ENCODE assay signal across 12 mouse cellular contexts in the genomic region with DNA sequence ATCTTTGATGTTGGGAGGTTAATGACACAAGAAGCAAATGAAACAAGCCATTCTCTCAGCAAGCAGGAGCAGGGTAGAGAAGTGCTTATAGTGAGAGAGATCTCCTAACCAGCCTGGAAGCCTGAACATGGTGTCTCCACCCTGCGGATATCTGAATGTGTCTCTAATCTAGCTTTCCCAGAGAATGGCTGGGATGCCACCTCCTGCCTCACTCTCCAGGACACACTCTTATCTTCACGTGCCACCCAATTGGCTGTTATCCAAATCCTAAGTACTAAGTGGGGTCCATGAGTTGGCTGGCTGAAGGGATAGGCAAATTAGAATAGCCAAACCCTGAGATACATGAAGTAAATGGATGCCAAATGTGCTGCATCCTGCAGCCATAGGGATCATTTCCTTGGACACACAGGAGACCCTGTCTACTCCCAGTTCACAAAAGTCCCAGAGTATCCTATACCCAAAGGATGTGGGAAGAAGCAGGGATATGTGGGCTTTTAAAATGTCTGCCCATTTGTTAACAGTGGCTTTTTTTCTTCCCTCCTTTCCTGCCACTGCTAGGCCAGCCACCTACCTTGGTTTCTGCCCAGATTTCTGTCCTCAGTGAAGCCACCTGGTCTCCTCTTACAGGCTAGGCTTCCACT. TPM values are rescaled to one million over a fixed set of nuclear protein-coding genes. Genes with fewer than 3 reads are reported as not detected.
DNase-seq lines count a peak whose midpoint lies in the region; ATAC-seq and TF ChIP-seq lines count a peak whose summit lies in the region.
"Had no signal": no experiment of that assay in that cellular context is flagged by ENCODE, and none has a peak within 500 bp of the region (broad histone marks: within the 10 kb centered on the region; RNA-seq: fewer than 3 reads in every experiment).

No protein-coding gene starts in this region.

- H3K4me1 ChIP-seq in forebrain, embryonic 12.5 days, result no peaks in the 10 kb centered on the region
- no peaks in the 10 kb centered on the region for H3K4me1 ChIP-seq in forebrain, postnatal 0 days (ENCODE audit: insufficient read depth)
- peaks cover 6% of the 10 kb centered on the region for H3K4me1 ChIP-seq in lung, embryonic 15.5 days
- peaks cover 3% of the 10 kb centered on the region; the same call in 1 of the 2 replicates for H3K4me1 ChIP-seq in lung, adult 2 months (ENCODE audit: control insufficient read depth, insufficient read depth, low read length)
- no peaks in the 10 kb centered on the region for H3K4me1 ChIP-seq in stomach, embryonic 14.5 days (ENCODE audit: control insufficient read depth, insufficient read depth, low read length)

- peak overlapping the region; percentile 13; the same call in 1 of the 2 replicates for H3K27ac ChIP-seq in forebrain, embryonic 12.5 days
- H3K27ac ChIP-seq in forebrain, postnatal 0 days (ENCODE audit: low read depth, low read length), result no peak overlapping the region
- 0 out of 2 replicates have a peak overlapping the region, but pooled peaks have one; percentile 59 for H3K27ac ChIP-seq in lung, embryonic 15.5 days
- no peak overlapping the region for H3K27ac ChIP-seq in stomach, embryonic 14.5 days (ENCODE audit: low read length)
- H3K27ac ChIP-seq: forebrain, embryonic 10.5 days; hindbrain, embryonic 15.5 days had no signal

- no peak for TF ChIP-seq POLR2A in lung, adult 2 months (IDR thresholded peaks at IDR 0.05; ENCODE audit: borderline replicate concordance, extremely low read depth, low read depth, low read length)

- no peak for TF ChIP-seq CTCF in forebrain, postnatal 0 days (IDR thresholded peaks at IDR 0.05; ENCODE audit: low read depth)
- TF ChIP-seq CTCF in lung, adult 2 months (IDR thresholded peaks at IDR 0.05; ENCODE audit: insufficient read depth, low read length), result no peak

- H3K4me3 ChIP-seq in forebrain, embryonic 12.5 days (replicated peaks), result no peak overlapping the region
- no peak overlapping the region for H3K4me3 ChIP-seq in forebrain, postnatal 0 days (ENCODE audit: low read depth, low read length)
- no peak overlapping the region for H3K4me3 ChIP-seq in lung, embryonic 15.5 days
- H3K4me3 ChIP-seq in lung, adult 2 months (replicated peaks; ENCODE audit: extremely low read depth, low read depth, low read length), result no peak overlapping the region
- no peak overlapping the region for H3K4me3 ChIP-seq in stomach, embryonic 14.5 days (ENCODE audit: low read depth, low read length)
- H3K4me3 ChIP-seq: forebrain, embryonic 10.5 days; hindbrain, embryonic 15.5 days; neural tube, embryonic 13.5 days had no signal

- H3K27me3 ChIP-seq in forebrain, embryonic 12.5 days, result no peaks in the 10 kb centered on the region
- H3K27me3 ChIP-seq in forebrain, postnatal 0 days (ENCODE audit: insufficient read depth, low read length), result no peaks in the 10 kb centered on the region
- no peaks in the 10 kb centered on the region for H3K27me3 ChIP-seq in lung, embryonic 15.5 days
- no peaks in the 10 kb centered on the region for H3K27me3 ChIP-seq in stomach, embryonic 14.5 days (ENCODE audit: control insufficient read depth, insufficient read depth, low read length)
- H3K27me3 ChIP-seq: hindbrain, embryonic 15.5 days; neural tube, embryonic 13.5 days had no signal

- no peak for DNase-seq in forebrain, postnatal 0 days
- DNase-seq in lung, adult 2 months, result no peak
- DNase-seq in liver, result peak; percentile 85
- no peak for DNase-seq in thymus, postnatal 36 days
- no peak for DNase-seq in gastrocnemius, postnatal 10 days
- DNase-seq: cerebellum, adult 9-10 months had no signal

- ATAC-seq in forebrain, embryonic 12.5 days (ENCODE audit: low FRiP score), result no peak
- ATAC-seq in forebrain, postnatal 0 days, result no peak
- no peak for ATAC-seq in lung, embryonic 15.5 days (ENCODE audit: borderline replicate concordance, extremely low read depth, low FRiP score, low TSS enrichment)
- ATAC-seq in stomach, embryonic 14.5 days (ENCODE audit: insufficient number of reproducible peaks, insufficient read depth, low FRiP score, low read depth), result peak; percentile 33; the same call in 1 of the 2 replicates

- no peaks in the 10 kb centered on the region for H3K9me3 ChIP-seq in forebrain, embryonic 12.5 days
- no peaks in the 10 kb centered on the region for H3K9me3 ChIP-seq in forebrain, postnatal 0 days (ENCODE audit: low read length)
- no peaks in the 10 kb centered on the region for H3K9me3 ChIP-seq in lung, embryonic 15.5 days
- no peaks in the 10 kb centered on the region for H3K9me3 ChIP-seq in stomach, embryonic 14.5 days (ENCODE audit: control insufficient read depth, low read depth, low read length)
- H3K9me3 ChIP-seq: hindbrain, embryonic 15.5 days; neural tube, embryonic 13.5 days had no signal

- H3K36me3 ChIP-seq in forebrain, embryonic 12.5 days (replicated peaks), result peaks cover 14% of the 10 kb centered on the region; the same call in 1 of the 2 replicates
- 0 out of 2 replicates have a peak, but pooled peaks cover 3% of the 10 kb centered on the region for H3K36me3 ChIP-seq in forebrain, postnatal 0 days (ENCODE audit: insufficient read depth)
- H3K36me3 ChIP-seq in lung, embryonic 15.5 days, result no peaks in the 10 kb centered on the region; the same call in 1 of the 2 replicates
- no peaks in the 10 kb centered on the region for H3K36me3 ChIP-seq in stomach, embryonic 14.5 days (ENCODE audit: control insufficient read depth, insufficient read depth, low read length)

- H3K4me2 ChIP-seq in forebrain, embryonic 12.5 days, result no peak overlapping the region
- no peak overlapping the region for H3K4me2 ChIP-seq in forebrain, postnatal 0 days (ENCODE audit: low read depth)
- no peak overlapping the region for H3K4me2 ChIP-seq in lung, embryonic 15.5 days
- H3K4me2 ChIP-seq in stomach, embryonic 14.5 days (replicated peaks; ENCODE audit: low read depth, low read length), result no peak overlapping the region
- H3K4me2 ChIP-seq: hindbrain, embryonic 15.5 days; neural tube, embryonic 13.5 days had no signal

- 80% methylated on average over 2 of the region's 2 CpGs for WGBS in forebrain, embryonic 12.5 days
- 51% methylated on average over 2 of the region's 2 CpGs for WGBS in forebrain, postnatal 0 days
- WGBS in lung, embryonic 15.5 days, result 51% methylated on average over 2 of the region's 2 CpGs
- WGBS in lung, adult 2 months, result 42% methylated on average over 2 of the region's 2 CpGs
- 70% methylated on average over 2 of the region's 2 CpGs for WGBS in stomach, embryonic 14.5 days

- H3K9ac ChIP-seq in forebrain, embryonic 12.5 days, result no peak overlapping the region
- H3K9ac ChIP-seq in forebrain, postnatal 0 days, result no peak overlapping the region
- H3K9ac ChIP-seq in lung, embryonic 15.5 days, result no peak overlapping the region
- H3K9ac ChIP-seq in stomach, embryonic 14.5 days (replicated peaks; ENCODE audit: low read depth, low read length), result no peak overlapping the region
- H3K9ac ChIP-seq: hindbrain, embryonic 15.5 days; neural tube, embryonic 13.5 days had no signal

RNA-seq across cellular contexts. Expression of gene Relt, which starts 18.7 kb away (rescaled TPM):
- polyA plus RNA-seq in forebrain, embryonic 12.5 days (2016; fragmentation: Nextera tagmentation; extraction: Ambion mirVana), result 2.2 and 2.6 TPM in 2 replicates
- total RNA-seq in forebrain, postnatal 0 days (2014; rRNA removed), result 7.5 and 8.3 TPM in 2 replicates
- 4.4 and 5.1 TPM in 2 replicates for polyA plus RNA-seq in forebrain, postnatal 0 days (2015; fragmentation: Nextera tagmentation; extraction: Ambion mirVana)
- 3.6 and 4.6 TPM in 2 replicates for polyA plus RNA-seq in lung, embryonic 15.5 days (2015; fragmentation: Nextera tagmentation; extraction: Ambion mirVana)
- 13.1 and 20.0 TPM in 2 replicates for polyA plus RNA-seq in lung, adult 2 months (2012; rRNA removed)
- 2.5 and 3.1 TPM in 2 replicates for polyA plus RNA-seq in stomach, embryonic 14.5 days (2014; fragmentation: Nextera tagmentation; extraction: Ambion mirVana)
- total RNA-seq in gastrocnemius, postnatal 10 days (2021), result 10 to 100 TPM; 14.8 to 19.3 TPM

Comparison
In these comparisons a context has a peak if more than half of its experiments do, and no peak if none do; other contexts are left out.
1. H3K27ac ChIP-seq: peak in forebrain, embryonic 12.5 days (single experiment) and lung, embryonic 15.5 days (single experiment); none in forebrain, postnatal 0 days (single experiment) and stomach, embryonic 14.5 days (single experiment).